Mouse (Mus musculus) hindbrain, postnatal 0 days (tissue): ENCODE results near the gene Tlk2. TPM values are rescaled to one million over a fixed set of nuclear protein-coding genes. Genes with fewer than 3 reads are reported as not detected.

ENCODE experiments used
- ATAC-seq: fragments of 200-750 bp; cut with Nextera tagmentation; 2 replicates; pipeline ENCODE4 v1.8.0; 2017; ENCODE audit warnings: mild to moderate bottlenecking, moderate TSS enrichment, moderate library complexity
- DNase-seq: peaks from one replicate; pipeline ENCODE4 v3.0.0-alpha.2; 2015; ENCODE audit warnings: low spot score
- H3K27ac ChIP-seq: fragments of 300-500 bp; sonication (generic); 2 replicates; pipeline ENCODE4 v1.5.1; 2014; ENCODE audit warnings: mild to moderate bottlenecking
- H3K27me3 ChIP-seq: fragments of 300-500 bp; sonication (generic); 2 replicates; pipeline ENCODE4 v1.6.1; 2014; ENCODE audit warnings: low read length, mixed read lengths; ENCODE audit not compliant: insufficient read depth
- H3K36me3 ChIP-seq: fragments of 300-500 bp; sonication (generic); 2 replicates; pipeline ENCODE4 v1.6.1; 2014; ENCODE audit warnings: low read length, mixed read lengths; ENCODE audit not compliant: insufficient read depth
- H3K4me1 ChIP-seq: fragments of 300-500 bp; sonication (generic); 2 replicates; pipeline ENCODE4 v1.6.1; 2014; ENCODE audit warnings: antibody characterized with exemption, low read length, mixed read lengths; ENCODE audit not compliant: insufficient read depth
- H3K4me2 ChIP-seq: fragments of 300-500 bp; sonication (generic); 2 replicates; pipeline ENCODE4 v1.6.1; 2014; ENCODE audit warnings: low read depth, mild to moderate bottlenecking, low read length, moderate library complexity, mixed read lengths
- H3K4me3 ChIP-seq: fragments of 300-500 bp; sonication (generic); 2 replicates; pipeline ENCODE4 v1.5.1; 2014; ENCODE audit warnings: low read length
- H3K9ac ChIP-seq: fragments of 300-500 bp; sonication (generic); replicated peaks from 2 replicates; pipeline ENCODE4 v1.6.1; 2014; ENCODE audit warnings: mild to moderate bottlenecking, low read length, moderate library complexity, mixed read lengths
- H3K9me3 ChIP-seq: fragments of 300-500 bp; sonication (generic); 2 replicates; pipeline ENCODE4 v1.6.1; 2016; ENCODE audit warnings: low read length, mixed read lengths
- CTCF ChIP-seq: IDR thresholded peaks from 2 replicates; pipeline ENCODE4 v1.5.1; 2016; ENCODE audit warnings: antibody characterized with exemption, control low read depth, low read depth
- WGBS: fragments of 180-500 bp; shearing (Covaris S2); extraction: QIAGEN DNeasy Blood & Tissue Kit; methylation state at CpG from one replicate; pipeline ENCODE4 v1.1.7; 2014; 5-methylcytosine and 5-hydroxymethylcytosine counted together
- polyA plus RNA-seq: library from polyadenylated mRNA; unstranded; fragments of >200 nt; fragmentation: Nextera tagmentation; extraction: Ambion mirVana; gene quantifications from 2 replicates; pipeline ENCODE4 v1.2.1, GENCODE M21; 2015
- total RNA-seq: library from RNA; depleted of rRNA; stranded (reverse); fragments of >200 nt; gene quantifications from 2 replicates; pipeline ENCODE4 v1.2.3, GENCODE M21; 2014

Tlk2 gene
- total and polyA plus RNA-seq, 2 experiments from 2014 or later: 15.1 to 50.4 TPM

- DNase-seq (no peak), ATAC-seq (no peak)
- no peak overlapping the region for H3K4me2 ChIP-seq
- WGBS: 91% methylated on average over 10 of the region's 10 CpGs
- no peak overlapping the region for H3K9ac ChIP-seq
- H3K4me3 ChIP-seq: no peak overlapping the region
- no peaks in the 10 kb centered on the region for H3K36me3 ChIP-seq
- peaks cover 3% of the 10 kb centered on the region; the same call in 1 of the 2 replicates for H3K4me1 ChIP-seq
- no peak for TF ChIP-seq CTCF
- no peaks in the 10 kb centered on the region for H3K9me3 ChIP-seq
- no peak overlapping the region for H3K27ac ChIP-seq
- H3K27me3 ChIP-seq: no peaks in the 10 kb centered on the region
These were observed 117.5 kb downstream of the Tlk2 start for GRCm38 (mm10) chr11:105296084-105296483.

DNA sequence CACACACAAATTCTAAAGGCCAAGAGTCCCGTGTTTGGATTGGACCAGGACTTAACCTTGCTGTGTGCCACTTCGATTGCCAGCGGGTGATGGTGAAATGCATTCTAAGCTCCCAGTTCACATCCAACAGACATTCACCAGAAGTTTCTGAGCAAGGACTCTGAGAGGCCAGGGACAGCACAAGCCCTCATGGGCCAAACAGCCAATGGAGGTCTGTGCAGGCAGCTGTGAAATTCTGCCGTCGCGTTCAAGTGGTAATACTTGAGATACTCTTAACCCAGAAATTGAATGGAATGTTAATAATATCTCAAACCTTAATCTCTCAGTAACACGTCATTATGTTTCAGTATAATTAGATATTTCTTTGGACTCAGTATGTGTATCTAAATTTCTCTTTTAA lies 131.6 kb downstream of the Tlk2 start:
- WGBS: 92% methylated on average over 7 of the region's 7 CpGs
- no peak for ATAC-seq

DNA sequence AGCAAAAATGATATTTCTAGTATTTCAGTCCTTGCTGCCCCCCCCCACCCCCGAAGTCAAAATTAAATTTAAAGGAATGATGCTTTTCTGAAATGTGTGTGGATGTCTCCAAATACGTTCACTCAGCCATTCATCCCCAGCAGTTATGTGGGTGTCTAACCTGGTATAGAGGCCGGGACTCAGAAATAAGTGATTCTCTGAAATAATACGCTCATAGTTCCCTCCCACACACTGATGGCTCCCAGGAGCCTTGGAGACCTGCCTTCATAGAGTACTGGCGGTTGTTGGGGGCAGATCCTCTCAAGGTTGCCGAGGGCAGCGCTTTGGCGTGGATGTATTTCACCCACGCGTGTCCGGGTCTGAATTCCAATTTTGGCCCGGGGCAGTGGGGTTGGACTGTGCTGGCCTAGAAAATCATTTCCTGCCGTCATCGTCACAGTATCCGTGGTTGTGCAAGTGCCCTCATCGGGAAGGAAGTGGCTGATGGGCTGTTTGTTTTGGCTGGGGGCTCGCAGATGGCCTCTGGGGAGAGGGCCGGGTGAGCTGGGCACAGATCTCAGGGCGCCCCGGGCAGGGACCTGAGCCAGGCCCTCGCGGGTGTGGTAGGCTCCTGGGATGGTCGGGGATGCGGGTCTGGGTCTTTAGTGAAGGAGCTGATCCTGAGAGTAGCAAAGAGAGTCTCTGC lies 132.8 kb downstream of the Tlk2 start:
- no peak overlapping the region for H3K4me3 ChIP-seq
- H3K9ac ChIP-seq: no peak overlapping the region
- DNase-seq (no peak), ATAC-seq (no peak)
- 0 out of 2 replicates have a peak overlapping the region, but pooled peaks have one; percentile 13 for H3K4me2 ChIP-seq
- no peaks in the 10 kb centered on the region for H3K36me3 ChIP-seq
- H3K27me3 ChIP-seq: no peaks in the 10 kb centered on the region
- WGBS: 63% methylated on average over 24 of the region's 24 CpGs
- H3K27ac ChIP-seq: no peak overlapping the region
- H3K9me3 ChIP-seq: no peaks in the 10 kb centered on the region
- H3K4me1 ChIP-seq: peaks cover 16% of the 10 kb centered on the region; the same call in 1 of the 2 replicates
- no peak for TF ChIP-seq CTCF

More for the DNA sequence above, 131.6 kb downstream of the Tlk2 start:
- no peaks in the 10 kb centered on the region for H3K9me3 ChIP-seq
- H3K9ac ChIP-seq: no peak overlapping the region
- H3K4me1 ChIP-seq: peaks cover 12% of the 10 kb centered on the region; the same call in 1 of the 2 replicates
- no peaks in the 10 kb centered on the region for H3K36me3 ChIP-seq
- H3K4me2 ChIP-seq: no peak overlapping the region
- DNase-seq: no peak
- TF ChIP-seq CTCF: no peak
- H3K4me3 ChIP-seq: no peak overlapping the region
- no peak overlapping the region for H3K27ac ChIP-seq
- no peaks in the 10 kb centered on the region for H3K27me3 ChIP-seq

DNA sequence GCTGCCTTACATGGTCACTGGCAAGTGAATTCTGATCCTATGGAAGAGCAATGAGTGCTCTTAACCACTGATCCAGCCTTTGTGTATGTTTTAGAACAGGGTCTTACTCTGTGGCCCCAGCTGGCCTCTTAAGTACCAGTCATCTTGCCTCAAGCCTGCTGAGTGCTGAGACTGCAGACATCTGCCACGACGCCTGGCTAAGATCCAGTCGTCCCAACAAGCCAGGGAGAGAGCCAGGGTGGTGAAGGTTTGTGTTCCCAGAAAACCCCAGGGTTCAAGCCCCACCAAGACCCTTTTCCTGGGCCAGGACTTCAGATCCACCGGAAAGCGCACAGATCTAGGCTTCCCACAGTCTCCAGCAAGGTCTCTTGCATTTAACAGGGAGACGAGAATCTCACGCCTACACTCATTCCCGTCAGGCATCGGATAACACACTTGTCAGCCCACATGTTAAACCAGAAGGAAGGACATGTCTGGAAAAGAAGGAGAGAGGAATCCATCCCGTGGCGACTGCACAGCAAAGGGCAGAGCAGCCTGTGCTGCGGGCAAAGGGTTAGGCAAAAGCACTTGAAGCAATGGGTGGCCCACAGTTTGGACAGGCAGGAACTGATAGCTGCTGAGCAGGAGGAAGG lies 133.8 kb downstream of the Tlk2 start:
- peaks cover 16% of the 10 kb centered on the region; the same call in 1 of the 2 replicates for H3K4me1 ChIP-seq
- ATAC-seq (no peak), DNase-seq (peak; percentile 51)
- no peak overlapping the region for H3K4me2 ChIP-seq
- WGBS: 49% methylated on average over 12 of the region's 12 CpGs
- no peaks in the 10 kb centered on the region for H3K36me3 ChIP-seq
- H3K9me3 ChIP-seq: no peaks in the 10 kb centered on the region
- H3K9ac ChIP-seq: no peak overlapping the region
- no peaks in the 10 kb centered on the region for H3K27me3 ChIP-seq
- H3K27ac ChIP-seq: no peak overlapping the region
- H3K4me3 ChIP-seq: no peak overlapping the region
- TF ChIP-seq CTCF: no peak

GRCm38 (mm10) chr11:105312972-105313632 lies 134.5 kb downstream of the Tlk2 start:
- peak overlapping the region; percentile 29; the same call in 1 of the 2 replicates for H3K27ac ChIP-seq
- no peak overlapping the region for H3K9ac ChIP-seq
- H3K4me3 ChIP-seq: no peak overlapping the region
- 18% methylated on average over 10 of the region's 10 CpGs for WGBS
- no peak overlapping the region for H3K4me2 ChIP-seq
- ATAC-seq (peak; percentile 65), DNase-seq (peak; percentile 31)
- H3K36me3 ChIP-seq: no peaks in the 10 kb centered on the region
- H3K9me3 ChIP-seq: no peaks in the 10 kb centered on the region
- peaks cover 16% of the 10 kb centered on the region; the same call in 1 of the 2 replicates for H3K4me1 ChIP-seq
- no peaks in the 10 kb centered on the region for H3K27me3 ChIP-seq
- TF ChIP-seq CTCF: no peak

DNA sequence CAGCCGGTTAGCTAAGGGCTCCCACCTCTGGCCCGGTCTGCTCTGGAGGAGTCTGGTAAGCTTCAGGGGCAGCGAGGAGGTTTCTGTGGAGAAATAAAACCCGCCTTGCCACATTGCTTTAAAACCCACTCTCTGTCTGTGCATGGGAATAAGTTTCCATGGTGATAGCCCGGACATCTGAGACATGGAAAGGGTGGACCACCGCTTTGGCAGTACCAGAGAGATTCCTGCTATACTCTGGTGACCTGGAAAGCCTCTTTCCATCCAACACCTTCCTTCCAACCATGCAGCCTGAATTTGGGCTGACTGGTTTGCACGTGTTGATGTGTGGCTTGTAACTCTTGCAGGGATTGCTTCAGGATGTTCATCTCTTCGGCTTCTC lies 135.0 kb downstream of the Tlk2 start:
- no peak for TF ChIP-seq CTCF
- peaks cover 16% of the 10 kb centered on the region; the same call in 1 of the 2 replicates for H3K4me1 ChIP-seq

More for the DNA sequence above, 135.0 kb downstream of the Tlk2 start:
- Histone ChIP-seq H3K4me2 (no peak overlapping the region), H3K27me3 (no peaks in the 10 kb centered on the region), H3K36me3 (no peaks in the 10 kb centered on the region), H3K27ac (peak overlapping the region; percentile 29; the same call in 1 of the 2 replicates), H3K9me3 (no peaks in the 10 kb centered on the region), H3K4me3 (no peak overlapping the region), H3K9ac (peak overlapping the region; percentile 13; the same call in 1 of the 2 replicates)
- DNase-seq: no peak
- WGBS: 21% methylated on average over 8 of the region's 8 CpGs
- peak; percentile 41; the same call in 1 of the 2 replicates for ATAC-seq
